Mouse (Mus musculus) hindbrain, embryonic 10.5 days (tissue): ENCODE data around the gene Map4. TPM values are rescaled to one million over a fixed set of nuclear protein-coding genes. Genes with fewer than 3 reads are reported as not detected.
A peak's percentile ranks its signal among the peaks of the same experiment; 100 is the strongest.

Source experiments
- DNase-seq: peaks from one replicate; pipeline ENCODE4 v3.0.0-alpha.2; 2017; ENCODE audit warnings: low spot score
- H3K27ac ChIP-seq: fragments of 300-500 bp; sonication (generic); 2 replicates; pipeline ENCODE4 v1.5.1; 2016; ENCODE audit warnings: mild to moderate bottlenecking, moderate library complexity
- H3K27me3 ChIP-seq: fragments of 300-500 bp; sonication (generic); 2 replicates; pipeline ENCODE4 v1.6.1; 2016; ENCODE audit warnings: mild to moderate bottlenecking; ENCODE audit not compliant: poor library complexity, insufficient read depth, severe bottlenecking
- H3K36me3 ChIP-seq: fragments of 300-500 bp; sonication (generic); 2 replicates; pipeline ENCODE4 v1.6.1; 2016; ENCODE audit warnings: mild to moderate bottlenecking, moderate library complexity
- H3K4me1 ChIP-seq: fragments of 300-500 bp; sonication (generic); replicated peaks from 2 replicates; pipeline ENCODE4 v1.6.1; 2016; ENCODE audit warnings: mild to moderate bottlenecking
- H3K4me3 ChIP-seq: fragments of 300-500 bp; sonication (generic); 2 replicates; pipeline ENCODE4 v1.5.1; 2016; ENCODE audit warnings: mild to moderate bottlenecking, moderate library complexity
- H3K9me3 ChIP-seq: fragments of 300-500 bp; sonication (generic); 2 replicates; pipeline ENCODE4 v1.6.1; 2016; ENCODE audit warnings: mild to moderate bottlenecking, moderate library complexity
- WGBS: fragments of 180-500 bp; shearing (Covaris S2); methylation state at CpG from one replicate; pipeline ENCODE4 v1.1.7; 2016; 5-methylcytosine and 5-hydroxymethylcytosine counted together
- polyA plus RNA-seq: library from polyadenylated mRNA; unstranded; fragments of >200 nt; fragmentation: Nextera tagmentation; extraction: Ambion mirVana; gene quantifications from 2 replicates; pipeline ENCODE4 v1.2.1, GENCODE M21; 2016

Gene Map4
- polyA plus RNA-seq, 1 experiment from 2014 or later, result 96.3 TPM

DNA sequence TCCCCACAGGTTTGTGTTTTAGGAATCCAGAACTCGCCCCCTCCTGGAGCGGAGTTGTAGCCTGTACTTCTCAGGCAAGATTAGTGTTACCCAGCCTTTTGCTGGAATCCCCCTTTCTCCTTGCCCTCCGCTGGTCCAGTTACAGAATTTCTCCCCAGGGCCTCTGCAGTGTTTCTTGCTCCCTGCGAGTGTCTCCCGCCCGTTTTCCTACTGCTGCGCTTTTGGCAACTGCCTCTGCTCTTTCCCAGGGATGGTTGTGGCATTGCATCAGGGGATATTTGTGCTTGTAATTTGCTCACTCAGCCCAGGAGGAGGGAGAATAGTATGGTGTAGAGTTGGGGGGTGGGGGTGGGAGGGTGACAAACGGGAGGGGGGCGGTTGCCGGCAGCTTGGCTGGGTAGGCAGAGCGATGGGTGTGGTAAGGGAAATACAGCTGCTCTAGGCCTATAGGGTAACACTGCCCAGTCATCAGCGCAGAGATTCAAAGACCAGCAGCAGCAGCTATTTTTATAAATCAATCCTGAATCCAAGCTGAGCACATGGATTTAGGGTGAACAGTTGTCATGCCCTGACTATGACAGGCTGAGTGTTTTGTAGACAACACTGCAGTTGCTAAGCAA, 1.6 kb downstream of the Map4 start:
- no peaks in the 10 kb centered on the region for H3K36me3 ChIP-seq
- peaks cover 21% of the 10 kb centered on the region for H3K4me1 ChIP-seq
- 3% methylated on average over 12 of the region's 12 CpGs for WGBS
- H3K4me3 ChIP-seq, result peak overlapping the region; percentile 81
- H3K27me3 ChIP-seq, result no peaks in the 10 kb centered on the region
- no peaks in the 10 kb centered on the region for H3K9me3 ChIP-seq
- DNase-seq, result peak; percentile 45
- peak overlapping the region; percentile 94 for H3K27ac ChIP-seq

- no peak overlapping the region for H3K4me3 ChIP-seq
- H3K27me3 ChIP-seq, result no peaks in the 10 kb centered on the region
- H3K27ac ChIP-seq, result no peak overlapping the region
- no peak for DNase-seq
- no peaks in the 10 kb centered on the region for H3K9me3 ChIP-seq
- no peaks in the 10 kb centered on the region for H3K36me3 ChIP-seq
- 87% methylated on average over 3 of the region's 3 CpGs for WGBS
- no peaks in the 10 kb centered on the region for H3K4me1 ChIP-seq
Measured at GRCm38 (mm10) chr9:109939401-109939800, 8.1 kb downstream of the Map4 start.

DNA sequence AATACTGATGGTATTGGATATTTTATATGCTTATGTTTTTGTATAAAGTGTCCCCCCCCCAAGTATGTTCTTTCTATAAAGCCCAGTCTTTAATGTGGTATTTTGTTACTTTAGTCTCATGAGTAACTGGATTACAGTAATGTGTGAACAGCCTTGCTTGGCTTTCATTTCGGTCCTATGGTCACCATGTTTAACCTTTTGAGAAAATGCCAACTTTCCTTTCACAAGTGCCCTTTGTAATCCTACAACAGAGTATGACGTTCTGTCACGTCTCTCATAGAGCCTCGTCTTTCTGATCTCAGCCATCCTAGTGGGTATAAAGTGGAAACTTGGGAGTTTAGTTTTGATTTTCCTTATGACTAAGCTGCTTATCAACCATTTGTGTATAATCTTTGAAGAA, 11.5 kb downstream of the Map4 start:
- H3K4me1 ChIP-seq, result no peaks in the 10 kb centered on the region
- no peaks in the 10 kb centered on the region for H3K27me3 ChIP-seq
- H3K4me3 ChIP-seq, result no peak overlapping the region
- no peak overlapping the region for H3K27ac ChIP-seq
- H3K9me3 ChIP-seq, result no peaks in the 10 kb centered on the region
- DNase-seq, result no peak
- 92% methylated on average over 4 of the region's 4 CpGs for WGBS
- H3K36me3 ChIP-seq, result no peaks in the 10 kb centered on the region

GRCm38 (mm10) chr9:109944712-109945111, 13.5 kb downstream of the Map4 start:
- Histone ChIP-seq H3K27ac (no peak overlapping the region), H3K36me3 (no peaks in the 10 kb centered on the region; the same call in 1 of the 2 replicates), H3K27me3 (no peaks in the 10 kb centered on the region), H3K9me3 (no peaks in the 10 kb centered on the region), H3K4me3 (no peak overlapping the region), H3K4me1 (no peaks in the 10 kb centered on the region)
- WGBS, result 85% methylated on average over 2 of the region's 2 CpGs
- DNase-seq, result no peak

- no peak for DNase-seq
- no peak overlapping the region for H3K27ac ChIP-seq
- no peaks in the 10 kb centered on the region for H3K9me3 ChIP-seq
- no peak overlapping the region for H3K4me3 ChIP-seq
- no peaks in the 10 kb centered on the region for H3K27me3 ChIP-seq
- H3K4me1 ChIP-seq, result no peaks in the 10 kb centered on the region
- peaks cover 5% of the 10 kb centered on the region; the same call in 1 of the 2 replicates for H3K36me3 ChIP-seq
Measured at GRCm38 (mm10) chr9:109948546-109948945, 17.3 kb downstream of the Map4 start.

- H3K9me3 ChIP-seq, result no peaks in the 10 kb centered on the region
- no peak overlapping the region for H3K27ac ChIP-seq
- H3K4me3 ChIP-seq, result no peak overlapping the region
- no peaks in the 10 kb centered on the region for H3K4me1 ChIP-seq
- peaks cover 5% of the 10 kb centered on the region; the same call in 1 of the 2 replicates for H3K36me3 ChIP-seq
- 89% methylated on average over 4 of the region's 4 CpGs for WGBS
- no peaks in the 10 kb centered on the region for H3K27me3 ChIP-seq
- no peak for DNase-seq
Measured at GRCm38 (mm10) chr9:109949801-109950200, 18.5 kb downstream of the Map4 start.

GRCm38 (mm10) chr9:109953538-109953937, 22.3 kb downstream of the Map4 start:
- 91% methylated on average over 8 of the region's 8 CpGs for WGBS

DNA sequence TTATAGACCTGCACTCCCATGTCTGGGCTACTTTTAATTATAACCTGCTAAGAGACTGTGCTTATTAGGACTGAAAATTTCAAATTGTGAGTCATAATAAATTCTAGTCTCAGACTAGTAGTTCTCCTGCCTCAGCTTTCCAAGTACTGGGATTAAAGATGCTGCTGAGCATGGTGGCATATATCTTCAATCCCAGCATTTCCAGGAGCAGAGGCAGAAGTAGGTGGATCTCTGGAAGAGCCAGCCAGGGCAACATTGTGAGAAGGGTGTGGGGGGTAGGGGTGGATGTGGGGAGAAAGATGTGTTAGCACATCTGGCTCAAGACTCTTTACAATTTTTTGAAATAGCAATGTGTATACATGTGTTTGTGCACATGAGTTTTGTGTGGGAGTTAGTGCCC, 23.4 kb downstream of the Map4 start:
- no peak overlapping the region for H3K4me3 ChIP-seq
- H3K9me3 ChIP-seq, result no peaks in the 10 kb centered on the region
- H3K27ac ChIP-seq, result no peak overlapping the region
- no peaks in the 10 kb centered on the region for H3K4me1 ChIP-seq
- no peaks in the 10 kb centered on the region for H3K27me3 ChIP-seq
- H3K36me3 ChIP-seq, result peaks cover 5% of the 10 kb centered on the region; the same call in 1 of the 2 replicates
- DNase-seq, result no peak

More at GRCm38 (mm10) chr9:109953538-109953937, 22.3 kb downstream of the Map4 start:
- H3K9me3 ChIP-seq, result no peaks in the 10 kb centered on the region
- no peaks in the 10 kb centered on the region for H3K27me3 ChIP-seq
- no peaks in the 10 kb centered on the region for H3K4me1 ChIP-seq
- no peak overlapping the region for H3K27ac ChIP-seq
- no peak overlapping the region for H3K4me3 ChIP-seq
- no peak for DNase-seq
- peaks cover 5% of the 10 kb centered on the region; the same call in 1 of the 2 replicates for H3K36me3 ChIP-seq

GRCm38 (mm10) chr9:109959456-109960150, 28.3 kb downstream of the Map4 start:
- Histone ChIP-seq H3K4me1 (no peaks in the 10 kb centered on the region), H3K27me3 (no peaks in the 10 kb centered on the region), H3K36me3 (no peaks in the 10 kb centered on the region), H3K27ac (no peak overlapping the region), H3K4me3 (no peak overlapping the region), H3K9me3 (no peaks in the 10 kb centered on the region)
- no peak for DNase-seq
- WGBS, result 47% methylated on average over 5 of the region's 5 CpGs

GRCm38 (mm10) chr9:109960593-109960992, 29.3 kb downstream of the Map4 start:
- WGBS, result 92% methylated on average over 4 of the region's 4 CpGs
- H3K27me3 ChIP-seq, result no peaks in the 10 kb centered on the region
- DNase-seq, result no peak
- no peak overlapping the region for H3K4me3 ChIP-seq
- no peaks in the 10 kb centered on the region for H3K9me3 ChIP-seq
- no peak overlapping the region for H3K27ac ChIP-seq
- no peaks in the 10 kb centered on the region for H3K4me1 ChIP-seq
- H3K36me3 ChIP-seq, result no peaks in the 10 kb centered on the region

GRCm38 (mm10) chr9:109964761-109965160, 33.5 kb downstream of the Map4 start:
- Histone ChIP-seq H3K9me3 (no peaks in the 10 kb centered on the region), H3K4me1 (no peaks in the 10 kb centered on the region), H3K27me3 (no peaks in the 10 kb centered on the region), H3K4me3 (no peak overlapping the region), H3K36me3 (no peaks in the 10 kb centered on the region), H3K27ac (no peak overlapping the region)
- DNase-seq, result no peak

GRCm38 (mm10) chr9:109968351-109969116, 37.3 kb downstream of the Map4 start:
- no peaks in the 10 kb centered on the region for H3K9me3 ChIP-seq
- H3K4me1 ChIP-seq, result no peaks in the 10 kb centered on the region
- H3K27me3 ChIP-seq, result no peaks in the 10 kb centered on the region
- H3K4me3 ChIP-seq, result no peak overlapping the region
- no peak for DNase-seq
- WGBS, result 78% methylated on average over 4 of the region's 4 CpGs
- H3K27ac ChIP-seq, result no peak overlapping the region
- H3K36me3 ChIP-seq, result no peaks in the 10 kb centered on the region

- DNase-seq, result no peak
- Histone ChIP-seq H3K36me3 (no peaks in the 10 kb centered on the region), H3K27ac (no peak overlapping the region), H3K27me3 (no peaks in the 10 kb centered on the region), H3K4me3 (no peak overlapping the region), H3K4me1 (no peaks in the 10 kb centered on the region), H3K9me3 (no peaks in the 10 kb centered on the region)
- 91% methylated on average over 3 of the region's 3 CpGs for WGBS
Measured at GRCm38 (mm10) chr9:109969181-109969580, 37.9 kb downstream of the Map4 start.
